Mouse (Mus musculus): Measurements from ENCODE around the gene H2-Ob.

Gene H2-Ob

GRCm38 (mm10) chr17:34281836-34282235, 43.1 kb downstream of the H2-Ob start:
- no peak for DNase-seq (ENCODE audit: low read depth, low spot score)

GRCm38 (mm10) chr17:34285371-34285770, 46.7 kb downstream of the H2-Ob start:
- no peak for DNase-seq (ENCODE audit: low read depth, low spot score)

GRCm38 (mm10) chr17:34285848-34286247, 47.1 kb downstream of the H2-Ob start:
- no peak for DNase-seq (ENCODE audit: low read depth, low spot score)

- DNase-seq (ENCODE audit: low read depth, low spot score): no peak
Observed at GRCm38 (mm10) chr17:34286501-34286900, 47.8 kb downstream of the H2-Ob start.

GRCm38 (mm10) chr17:34286999-34287398, 48.3 kb downstream of the H2-Ob start:
- no peak for DNase-seq (ENCODE audit: low read depth, low spot score)

GRCm38 (mm10) chr17:34287648-34288047, 48.9 kb downstream of the H2-Ob start, which contains the start of gene H2-Aa:
H2-Aa (minus strand) TSS chr17:34287823.
- DNase-seq (ENCODE audit: low read depth, low spot score): peak; percentile 82

- no peak for DNase-seq (ENCODE audit: low read depth, low spot score)
Observed at GRCm38 (mm10) chr17:34288131-34288530, 49.4 kb downstream of the H2-Ob start.

- peak; percentile 92 for DNase-seq (ENCODE audit: low read depth, low spot score)
Observed at GRCm38 (mm10) chr17:34291609-34292008, 52.9 kb downstream of the H2-Ob start.

GRCm38 (mm10) chr17:34292570-34292969, 53.9 kb downstream of the H2-Ob start:
- DNase-seq (ENCODE audit: low read depth, low spot score): no peak

GRCm38 (mm10) chr17:34293533-34293932, 54.8 kb downstream of the H2-Ob start:
- no peak for DNase-seq (ENCODE audit: low read depth, low spot score)

GRCm38 (mm10) chr17:34294249-34294648, 55.5 kb downstream of the H2-Ob start:
- DNase-seq (ENCODE audit: low read depth, low spot score): no peak

- no peak for DNase-seq (ENCODE audit: low read depth, low spot score)
Observed at GRCm38 (mm10) chr17:34295307-34295706, 56.6 kb downstream of the H2-Ob start.

GRCm38 (mm10) chr17:34295891-34296794, 57.4 kb downstream of the H2-Ob start:
- DNase-seq (ENCODE audit: low read depth, low spot score): peak; percentile 82

GRCm38 (mm10) chr17:34299356-34299755, 60.7 kb downstream of the H2-Ob start:
- no peak for DNase-seq (ENCODE audit: low read depth, low spot score)

GRCm38 (mm10) chr17:34300071-34300470, 61.4 kb downstream of the H2-Ob start:
- DNase-seq (ENCODE audit: low read depth, low spot score): no peak

- DNase-seq (ENCODE audit: low read depth, low spot score): no peak
Observed at GRCm38 (mm10) chr17:34300691-34301566, 62.2 kb downstream of the H2-Ob start.

- no peak for DNase-seq (ENCODE audit: low read depth, low spot score)
Observed at GRCm38 (mm10) chr17:34301670-34302190, 63.0 kb downstream of the H2-Ob start.

- no peak for DNase-seq (ENCODE audit: low read depth, low spot score)
Observed at GRCm38 (mm10) chr17:34303789-34304188, 65.1 kb downstream of the H2-Ob start.
